Mouse (Mus musculus): Measurements from ENCODE around the gene Slc39a11. TPM values are rescaled to one million over a fixed set of nuclear protein-coding genes. Genes with fewer than 3 reads are reported as not detected.

Slc39a11 gene
- total RNA-seq, 1 experiment from 2014 or later = 26.6 TPM

GRCm38 (mm10) chr11:113436299-113436698 is 213.6 kb downstream of the Slc39a11 start:
- ATAC-seq (replicated peaks in 1 of 2; ENCODE audit: insufficient read depth in 1 of 2, low FRiP score in 2 of 2, low TSS enrichment in 1 of 2, low read depth in 1 of 2, poor library complexity in 2 of 2, severe bottlenecking in 2 of 2) = no peak

GRCm38 (mm10) chr11:113435696-113436095 is 214.2 kb downstream of the Slc39a11 start:
- ATAC-seq (replicated peaks in 1 of 2; ENCODE audit: insufficient read depth in 1 of 2, low FRiP score in 2 of 2, low TSS enrichment in 1 of 2, low read depth in 1 of 2, poor library complexity in 2 of 2, severe bottlenecking in 2 of 2) = no peak

- no peak for ATAC-seq (replicated peaks in 1 of 2; ENCODE audit: insufficient read depth in 1 of 2, low FRiP score in 2 of 2, low TSS enrichment in 1 of 2, low read depth in 1 of 2, poor library complexity in 2 of 2, severe bottlenecking in 2 of 2)
Measured at GRCm38 (mm10) chr11:113431161-113431560, 218.7 kb downstream of the Slc39a11 start.

GRCm38 (mm10) chr11:113425882-113426281 is 224.0 kb downstream of the Slc39a11 start:
- ATAC-seq (replicated peaks in 1 of 2; ENCODE audit: insufficient read depth in 1 of 2, low FRiP score in 2 of 2, low TSS enrichment in 1 of 2, low read depth in 1 of 2, poor library complexity in 2 of 2, severe bottlenecking in 2 of 2) = no peak

- ATAC-seq (replicated peaks in 1 of 2; ENCODE audit: insufficient read depth in 1 of 2, low FRiP score in 2 of 2, low TSS enrichment in 1 of 2, low read depth in 1 of 2, poor library complexity in 2 of 2, severe bottlenecking in 2 of 2) = no peak
Measured at GRCm38 (mm10) chr11:113425454-113425853, 224.4 kb downstream of the Slc39a11 start.

GRCm38 (mm10) chr11:113424765-113425164 is 225.1 kb downstream of the Slc39a11 start:
- ATAC-seq (replicated peaks in 1 of 2; ENCODE audit: insufficient read depth in 1 of 2, low FRiP score in 2 of 2, low TSS enrichment in 1 of 2, low read depth in 1 of 2, poor library complexity in 2 of 2, severe bottlenecking in 2 of 2) = no peak

GRCm38 (mm10) chr11:113422598-113422997 is 227.3 kb downstream of the Slc39a11 start:
- no peak for ATAC-seq (replicated peaks in 1 of 2; ENCODE audit: insufficient read depth in 1 of 2, low FRiP score in 2 of 2, low TSS enrichment in 1 of 2, low read depth in 1 of 2, poor library complexity in 2 of 2, severe bottlenecking in 2 of 2)

GRCm38 (mm10) chr11:113418921-113419655 is 230.8 kb downstream of the Slc39a11 start:
- ATAC-seq (replicated peaks in 1 of 2; ENCODE audit: insufficient read depth in 1 of 2, low FRiP score in 2 of 2, low TSS enrichment in 1 of 2, low read depth in 1 of 2, poor library complexity in 2 of 2, severe bottlenecking in 2 of 2) = no peak

- no peak for ATAC-seq (replicated peaks in 1 of 2; ENCODE audit: insufficient read depth in 1 of 2, low FRiP score in 2 of 2, low TSS enrichment in 1 of 2, low read depth in 1 of 2, poor library complexity in 2 of 2, severe bottlenecking in 2 of 2)
Measured at GRCm38 (mm10) chr11:113417948-113418347, 231.9 kb downstream of the Slc39a11 start.

GRCm38 (mm10) chr11:113412545-113412944 is 237.3 kb downstream of the Slc39a11 start:
- ATAC-seq (replicated peaks in 1 of 2; ENCODE audit: insufficient read depth in 1 of 2, low FRiP score in 2 of 2, low TSS enrichment in 1 of 2, low read depth in 1 of 2, poor library complexity in 2 of 2, severe bottlenecking in 2 of 2) = no peak

GRCm38 (mm10) chr11:113411798-113412197 is 238.1 kb downstream of the Slc39a11 start:
- ATAC-seq (replicated peaks in 1 of 2; ENCODE audit: insufficient read depth in 1 of 2, low FRiP score in 2 of 2, low TSS enrichment in 1 of 2, low read depth in 1 of 2, poor library complexity in 2 of 2, severe bottlenecking in 2 of 2) = no peak

- ATAC-seq (replicated peaks in 1 of 2; ENCODE audit: insufficient read depth in 1 of 2, low FRiP score in 2 of 2, low TSS enrichment in 1 of 2, low read depth in 1 of 2, poor library complexity in 2 of 2, severe bottlenecking in 2 of 2) = no peak
Measured at GRCm38 (mm10) chr11:113409121-113409520, 240.8 kb downstream of the Slc39a11 start.

- no peak for ATAC-seq (replicated peaks in 1 of 2; ENCODE audit: insufficient read depth in 1 of 2, low FRiP score in 2 of 2, low TSS enrichment in 1 of 2, low read depth in 1 of 2, poor library complexity in 2 of 2, severe bottlenecking in 2 of 2)
Measured at GRCm38 (mm10) chr11:113407474-113407873, 242.4 kb downstream of the Slc39a11 start.

- ATAC-seq (replicated peaks in 1 of 2; ENCODE audit: insufficient read depth in 1 of 2, low FRiP score in 2 of 2, low TSS enrichment in 1 of 2, low read depth in 1 of 2, poor library complexity in 2 of 2, severe bottlenecking in 2 of 2) = no peak
Measured at GRCm38 (mm10) chr11:113400868-113401267, 249.0 kb downstream of the Slc39a11 start.

GRCm38 (mm10) chr11:113399601-113400000 is 250.3 kb downstream of the Slc39a11 start:
- no peak for ATAC-seq (replicated peaks in 1 of 2; ENCODE audit: insufficient read depth in 1 of 2, low FRiP score in 2 of 2, low TSS enrichment in 1 of 2, low read depth in 1 of 2, poor library complexity in 2 of 2, severe bottlenecking in 2 of 2)

GRCm38 (mm10) chr11:113397394-113397793 is 252.5 kb downstream of the Slc39a11 start:
- no peak for ATAC-seq (replicated peaks in 1 of 2; ENCODE audit: insufficient read depth in 1 of 2, low FRiP score in 2 of 2, low TSS enrichment in 1 of 2, low read depth in 1 of 2, poor library complexity in 2 of 2, severe bottlenecking in 2 of 2)

GRCm38 (mm10) chr11:113393366-113394150 is 256.3 kb downstream of the Slc39a11 start:
- ATAC-seq (replicated peaks in 1 of 2; ENCODE audit: insufficient read depth in 1 of 2, low FRiP score in 2 of 2, low TSS enrichment in 1 of 2, low read depth in 1 of 2, poor library complexity in 2 of 2, severe bottlenecking in 2 of 2) = no peak

- ATAC-seq (replicated peaks in 1 of 2; ENCODE audit: insufficient read depth in 1 of 2, low FRiP score in 2 of 2, low TSS enrichment in 1 of 2, low read depth in 1 of 2, poor library complexity in 2 of 2, severe bottlenecking in 2 of 2) = no peak
Measured at GRCm38 (mm10) chr11:113391664-113392063, 258.2 kb downstream of the Slc39a11 start.

Measured in hematopoietic stem cell, adult 5-6 weeks (primary cell).